Comparison of ENCODE assay signal across 17 mouse cellular contexts in the genomic region with DNA sequence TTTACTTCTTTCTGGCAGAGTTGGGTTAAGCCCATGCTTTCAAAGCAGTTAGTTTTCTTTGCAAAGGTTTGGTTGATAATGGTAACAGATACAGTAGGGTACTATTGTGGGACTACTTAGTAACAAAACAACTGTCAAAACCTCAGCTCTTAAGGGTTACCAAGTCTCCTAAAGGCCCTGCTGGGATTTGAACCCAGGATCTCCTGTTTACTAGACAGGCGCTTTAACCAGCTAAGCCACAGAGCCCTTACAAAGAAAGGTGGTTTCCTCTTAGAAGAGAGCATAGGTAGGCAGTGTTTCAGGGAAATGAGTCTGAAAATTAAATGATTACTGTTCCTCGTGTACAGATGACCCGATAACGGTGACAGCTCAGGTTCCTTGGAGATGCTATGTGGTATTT. TPM values are rescaled to one million over a fixed set of nuclear protein-coding genes. Genes with fewer than 3 reads are reported as not detected.
A peak's percentile ranks its signal among the peaks of the same experiment; 100 is the strongest.
DNase-seq lines count a peak whose midpoint lies in the region; ATAC-seq and TF ChIP-seq lines count a peak whose summit lies in the region.
"Had no signal": no experiment of that assay in that cellular context is flagged by ENCODE, and none has a peak within 500 bp of the region (broad histone marks: within the 10 kb centered on the region; RNA-seq: fewer than 3 reads in every experiment).

No protein-coding gene starts in this region.

- H3K4me3 ChIP-seq in hindbrain, postnatal 0 days (ENCODE audit: low read length): no peak overlapping the region
- no peak overlapping the region for H3K4me3 ChIP-seq in hindbrain, embryonic 13.5 days
- H3K4me3 ChIP-seq in CH12.LX (replicated peaks in 1 of 3; ENCODE audit: low read depth in 2 of 3, low read length in 2 of 3, poor library complexity in 1 of 3): peak overlapping the region; percentile 43 to 64 (median 57)
- H3K4me3 ChIP-seq in liver, embryonic 11.5 days (ENCODE audit: low read depth, low read length): peak overlapping the region; percentile 36
- H3K4me3 ChIP-seq: lung, embryonic 15.5 days; midbrain, embryonic 15.5 days; neural tube, embryonic 13.5 days had no signal

- no peak overlapping the region for H3K27ac ChIP-seq in hindbrain, postnatal 0 days
- no peak overlapping the region for H3K27ac ChIP-seq in hindbrain, embryonic 13.5 days
- H3K27ac ChIP-seq in CH12.LX (ENCODE audit: insufficient read depth, low read depth): no peak overlapping the region
- no peak overlapping the region for H3K27ac ChIP-seq in liver, embryonic 11.5 days (ENCODE audit: low read depth, low read length)
- H3K27ac ChIP-seq: lung, embryonic 15.5 days; midbrain, embryonic 15.5 days; neural tube, embryonic 13.5 days had no signal

- no peaks in the 10 kb centered on the region for H3K36me3 ChIP-seq in hindbrain, postnatal 0 days (ENCODE audit: insufficient read depth, low read length)
- H3K36me3 ChIP-seq in hindbrain, embryonic 13.5 days: no peaks in the 10 kb centered on the region
- no peaks in the 10 kb centered on the region for H3K36me3 ChIP-seq in CH12.LX (replicated peaks in 1 of 2; ENCODE audit: control insufficient read depth in 1 of 2, insufficient read depth in 1 of 2, low read length in 1 of 2)
- no peaks in the 10 kb centered on the region for H3K36me3 ChIP-seq in liver, embryonic 11.5 days (ENCODE audit: control insufficient read depth, insufficient read depth, low read length)
- H3K36me3 ChIP-seq: lung, embryonic 15.5 days; midbrain, embryonic 15.5 days; neural tube, embryonic 13.5 days had no signal

- dilution Hi-C loops in CH12.LX (cut with MboI; ENCODE audit: extremely low pct_ligation_motif_present, extremely low pct_unique_long_range_greater_than_20kb, low sequenced_read_pairs): no loop called here

- no peak for TF ChIP-seq RAD21 in CH12.LX (IDR thresholded peaks at IDR 0.05; ENCODE audit: low read depth, low read length)

- no peak overlapping the region for H3K9ac ChIP-seq in hindbrain, postnatal 0 days (replicated peaks; ENCODE audit: low read length)
- no peak overlapping the region for H3K9ac ChIP-seq in hindbrain, embryonic 13.5 days
- peak overlapping the region; percentile 53; the same call in 1 of the 2 replicates for H3K9ac ChIP-seq in CH12.LX (ENCODE audit: insufficient read depth, low read depth)
- H3K9ac ChIP-seq in liver, embryonic 11.5 days (ENCODE audit: low read depth, low read length): no peak overlapping the region
- H3K9ac ChIP-seq: lung, embryonic 15.5 days; midbrain, embryonic 15.5 days; neural tube, embryonic 13.5 days had no signal

- TF ChIP-seq CTCF in hindbrain, postnatal 0 days (IDR thresholded peaks at IDR 0.05; ENCODE audit: low read depth): no peak
- TF ChIP-seq CTCF in CH12.LX (conservative IDR thresholded peaks at IDR 0.05 in 1 of 2, IDR thresholded peaks at IDR 0.05 in 1 of 2; ENCODE audit: low read depth in 2 of 2, low read length in 2 of 2): no peak

- WGBS in hindbrain, postnatal 0 days: 20% methylated on average over 4 of the region's 4 CpGs
- WGBS in hindbrain, embryonic 13.5 days: 19% methylated on average over 4 of the region's 4 CpGs
- WGBS in liver, embryonic 11.5 days: 14% methylated on average over 4 of the region's 4 CpGs

- no peaks in the 10 kb centered on the region for H3K4me1 ChIP-seq in hindbrain, postnatal 0 days (ENCODE audit: insufficient read depth, low read length)
- peaks cover 5% of the 10 kb centered on the region; the same call in 1 of the 2 replicates for H3K4me1 ChIP-seq in hindbrain, embryonic 13.5 days (replicated peaks)
- H3K4me1 ChIP-seq in CH12.LX (ENCODE audit: control insufficient read depth in 1 of 2, insufficient read depth in 2 of 2): peaks cover 2 to 13% of the 10 kb centered on the region in 2 experiments; a peak in 3 of 4 replicates
- H3K4me1 ChIP-seq in liver, embryonic 11.5 days (replicated peaks; ENCODE audit: control insufficient read depth, insufficient read depth, low read length): no peaks in the 10 kb centered on the region; the same call in 1 of the 2 replicates
- H3K4me1 ChIP-seq: midbrain, embryonic 15.5 days; neural tube, embryonic 13.5 days had no signal

- no peaks in the 10 kb centered on the region for H3K9me3 ChIP-seq in hindbrain, postnatal 0 days (ENCODE audit: low read length)
- no peaks in the 10 kb centered on the region for H3K9me3 ChIP-seq in hindbrain, embryonic 13.5 days
- no peaks in the 10 kb centered on the region for H3K9me3 ChIP-seq in CH12.LX (replicated peaks; ENCODE audit: low read length)
- H3K9me3 ChIP-seq in liver, embryonic 11.5 days (ENCODE audit: control insufficient read depth, low read length): no peaks in the 10 kb centered on the region
- H3K9me3 ChIP-seq: lung, embryonic 15.5 days; midbrain, embryonic 15.5 days; neural tube, embryonic 13.5 days had no signal

- H3K4me2 ChIP-seq in hindbrain, postnatal 0 days (ENCODE audit: low read depth, low read length): no peak overlapping the region
- H3K4me2 ChIP-seq in hindbrain, embryonic 13.5 days: no peak overlapping the region
- H3K4me2 ChIP-seq in CH12.LX (ENCODE audit: insufficient read depth, low read depth, poor library complexity, severe bottlenecking): peak overlapping the region; percentile 82
- H3K4me2 ChIP-seq in liver, embryonic 11.5 days: peak overlapping the region; percentile 63
- H3K4me2 ChIP-seq: lung, embryonic 15.5 days; midbrain, embryonic 15.5 days; neural tube, embryonic 13.5 days had no signal

- no peak for ATAC-seq in hindbrain, postnatal 0 days
- ATAC-seq in hindbrain, embryonic 13.5 days (ENCODE audit: low FRiP score): no peak
- ATAC-seq in liver, embryonic 11.5 days (replicated peaks; ENCODE audit: low FRiP score): peak; percentile 84
- ATAC-seq: intestine, embryonic 16.5 days; midbrain, embryonic 15.5 days had no signal

- TF ChIP-seq EP300 in CH12.LX (IDR thresholded peaks at IDR 0.05; ENCODE audit: low read length): no peak

- no peaks in the 10 kb centered on the region for H3K79me2 ChIP-seq in CH12.LX (replicated peaks; ENCODE audit: control insufficient read depth, extremely low read depth, insufficient read depth, poor library complexity, severe bottlenecking)

- TF ChIP-seq POLR2A in CH12.LX (IDR thresholded peaks at IDR 0.05; ENCODE audit: low read depth, low read length): no peak

- no peaks in the 10 kb centered on the region for H3K27me3 ChIP-seq in hindbrain, postnatal 0 days (ENCODE audit: insufficient read depth, low read length)
- H3K27me3 ChIP-seq in hindbrain, embryonic 13.5 days: peaks cover 18% of the 10 kb centered on the region
- peaks cover 38% of the 10 kb centered on the region for H3K27me3 ChIP-seq in CH12.LX (replicated peaks)
- no peaks in the 10 kb centered on the region; the same call in 1 of the 2 replicates for H3K27me3 ChIP-seq in liver, embryonic 11.5 days (replicated peaks; ENCODE audit: control insufficient read depth, insufficient read depth, low read length)

- in situ Hi-C loops in CH12.LX (cut with MboI; ENCODE audit: low pct_ligation_motif_present, low pct_unique_long_range_greater_than_20kb, low sequenced_read_pairs): loop anchor here (25.0 kb wide), 1 partner anchor 312 kb away; no protein-coding TSS in a partner anchor

- peak; percentile 23 for DNase-seq in hindbrain, postnatal 0 days (ENCODE audit: low spot score)
- DNase-seq in CH12.LX (ENCODE audit: extremely low read depth): peak; percentile 92
- peak; percentile 34 for DNase-seq in brain, adult 2 months (ENCODE audit: low read depth, low spot score)
- peak; percentile 53 for DNase-seq in liver, embryonic 11.5 days (ENCODE audit: low spot score)
- DNase-seq in retina, postnatal 1 day: no peak
- DNase-seq in cerebellum, adult 18-20 months: no peak
- no peak for DNase-seq in frontal cortex, postnatal 25 days (ENCODE audit: low spot score in 2 of 2)
- DNase-seq: gastrocnemius, postnatal 36 days; thymus, postnatal 14 days had no signal

TF ChIP-seq in CH12.LX, 34 proteins besides CTCF, POLR2A, EP300 and RAD21:
- TF ChIP-seq E2F4 (IDR thresholded peaks at IDR 0.05; ENCODE audit: insufficient replicate concordance, low read depth, low read length) (peak; percentile 83; the same call in 1 of the 2 replicates), NRF1 (IDR thresholded peaks at IDR 0.05; ENCODE audit: low read depth, low read length) (0 out of 2 replicates have a peak, but pooled peaks have one; percentile 59), HCFC1 (IDR thresholded peaks at IDR 0.05; ENCODE audit: low read depth, low read length) (no peak), MAFK (IDR thresholded peaks at IDR 0.05; ENCODE audit: insufficient replicate concordance, low read length) (peak; percentile 98), NELFE (IDR thresholded peaks at IDR 0.05; ENCODE audit: low read depth, low read length) (no peak), TBP (conservative IDR thresholded peaks at IDR 0.05; ENCODE audit: low read depth, low read length) (peak; percentile 100), ELF1 (IDR thresholded peaks at IDR 0.05; ENCODE audit: low read depth, low read length) (peak; percentile 98), PAX5 (IDR thresholded peaks at IDR 0.05; ENCODE audit: low read length) (no peak), MXI1 (IDR thresholded peaks at IDR 0.05; ENCODE audit: low read depth, low read length) (no peak)

RNA-seq across cellular contexts. Expression of a gene that starts 43.5 kb away (rescaled TPM):
- total RNA-seq in hindbrain, postnatal 0 days (2014; rRNA removed): not detected in 2 replicates
- not detected in 2 replicates for polyA plus RNA-seq in hindbrain, postnatal 0 days (2015; fragmentation: Nextera tagmentation; extraction: Ambion mirVana)
- polyA plus RNA-seq in hindbrain, embryonic 13.5 days (2015; fragmentation: Nextera tagmentation; extraction: Ambion mirVana): not detected in 2 replicates
- total RNA-seq in CH12.LX (2012; rRNA removed) (not detected in 2 replicates), CH12.LX (2014; rRNA removed) (not detected in 2 replicates)
- not detected in 2 replicates for polyA plus RNA-seq in CH12.LX (2012; ENCODE audit: insufficient read length, low read depth)
- polyA plus RNA-seq in liver, embryonic 11.5 days (2014; fragmentation: Nextera tagmentation; extraction: Ambion mirVana): not detected in 2 replicates
- total RNA-seq: common myeloid progenitor, adult 5-6 weeks; gastrocnemius, postnatal 36 days; heart, postnatal 25 days; left cerebral cortex, postnatal 10 days had no signal
- polyA plus RNA-seq: intestine, embryonic 16.5 days; lung, embryonic 15.5 days; midbrain, embryonic 15.5 days; neural tube, embryonic 13.5 days had no signal

Comparison
In these comparisons a context has a peak if more than half of its experiments do, and no peak if none do; other contexts are left out.
1. DNase-seq: peak in hindbrain, postnatal 0 days (single experiment), CH12.LX (single experiment), brain, adult 2 months (single experiment) and liver, embryonic 11.5 days (single experiment); none in retina, postnatal 1 day (single experiment), cerebellum, adult 18-20 months (0 of 2) and frontal cortex, postnatal 25 days (0 of 2).
2. H3K4me2 ChIP-seq: peak in CH12.LX (single experiment) and liver, embryonic 11.5 days (single experiment); none in hindbrain, postnatal 0 days (single experiment) and hindbrain, embryonic 13.5 days (single experiment).
3. H3K4me3 ChIP-seq: peak in CH12.LX (3 of 3) and liver, embryonic 11.5 days (single experiment); none in hindbrain, postnatal 0 days (single experiment) and hindbrain, embryonic 13.5 days (single experiment).